Mouse (Mus musculus) splenic B cell, adult 2 months (primary cell): ENCODE measurements around the gene Cd34.

Experiments used
- DNase-seq: peaks from one replicate; pipeline ENCODE4 v3.0.0-alpha.2; 2011; ENCODE audit warnings: low read depth, low spot score
- H3K27me3 ChIP-seq: 2 replicates; pipeline ENCODE4 v1.6.1; 2012; ENCODE audit warnings: mild to moderate bottlenecking, low read length, moderate library complexity, mixed read lengths; ENCODE audit not compliant: control insufficient read depth, poor library complexity, insufficient read depth, severe bottlenecking
- H3K36me3 ChIP-seq: 2 replicates; pipeline ENCODE4 v1.6.1; 2012; ENCODE audit warnings: mild to moderate bottlenecking, low read length, moderate library complexity, mixed read lengths; ENCODE audit not compliant: control insufficient read depth, poor library complexity, insufficient read depth, severe bottlenecking

Gene Cd34

GRCm38 (mm10) chr1:194938715-194939114 is at the start of gene Cd34:
TSS of gene Cd34 (plus strand) at chr1:194938819.
- H3K27me3 ChIP-seq: no peaks in the 10 kb centered on the region
- no peak for DNase-seq
- no peaks in the 10 kb centered on the region for H3K36me3 ChIP-seq

GRCm38 (mm10) chr1:194894513-194894912 is 44.1 kb upstream of the Cd34 start:
- no peak for DNase-seq
- Histone ChIP-seq H3K36me3 (no peaks in the 10 kb centered on the region), H3K27me3 (no peaks in the 10 kb centered on the region)

GRCm38 (mm10) chr1:194895287-194895686 is 43.3 kb upstream of the Cd34 start:
- Histone ChIP-seq H3K36me3 (no peaks in the 10 kb centered on the region), H3K27me3 (no peaks in the 10 kb centered on the region)
- no peak for DNase-seq

- no peak for DNase-seq
- no peaks in the 10 kb centered on the region for H3K36me3 ChIP-seq
- no peaks in the 10 kb centered on the region for H3K27me3 ChIP-seq
Measured at GRCm38 (mm10) chr1:194901075-194901474, 37.5 kb upstream of the Cd34 start.

- Histone ChIP-seq H3K27me3 (no peaks in the 10 kb centered on the region), H3K36me3 (no peaks in the 10 kb centered on the region)
- DNase-seq: no peak
Measured at GRCm38 (mm10) chr1:194901826-194902225, 36.8 kb upstream of the Cd34 start.

GRCm38 (mm10) chr1:194908956-194909355 is 29.7 kb upstream of the Cd34 start:
- H3K27me3 ChIP-seq: no peaks in the 10 kb centered on the region
- DNase-seq: no peak
- H3K36me3 ChIP-seq: no peaks in the 10 kb centered on the region

DNA sequence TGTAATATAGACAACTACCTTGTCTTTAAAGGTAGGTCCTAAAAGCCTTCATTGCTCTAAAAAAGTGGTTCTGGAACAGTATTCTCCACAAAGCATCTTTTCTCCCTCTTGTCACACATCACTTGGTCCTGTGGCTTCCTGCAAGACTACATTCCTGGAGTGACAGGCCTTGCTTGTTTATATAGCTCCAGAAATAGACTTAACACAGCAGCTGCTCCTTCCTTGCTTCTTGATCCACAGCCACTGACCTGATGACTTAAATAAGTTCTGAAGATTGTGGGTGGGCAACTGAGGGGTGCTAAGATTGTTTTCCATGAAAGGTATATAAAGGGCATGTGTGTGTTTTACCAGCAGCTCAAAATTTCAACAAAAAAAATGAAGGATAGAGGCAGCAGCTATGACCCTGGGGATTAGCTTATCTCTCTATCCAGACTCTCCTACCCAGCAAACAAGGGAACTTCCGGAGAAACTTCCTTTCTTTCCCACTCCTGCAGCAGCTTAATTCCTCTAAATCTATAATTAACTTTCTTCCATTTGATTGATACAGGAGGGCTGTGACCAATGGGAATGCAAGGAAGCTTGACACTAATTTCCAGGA is 12.8 kb upstream of the Cd34 start:
- Histone ChIP-seq H3K27me3 (no peaks in the 10 kb centered on the region), H3K36me3 (no peaks in the 10 kb centered on the region)
- no peak for DNase-seq

GRCm38 (mm10) chr1:194927887-194928286 is 10.7 kb upstream of the Cd34 start:
- no peak for DNase-seq
- H3K36me3 ChIP-seq: no peaks in the 10 kb centered on the region
- no peaks in the 10 kb centered on the region for H3K27me3 ChIP-seq

DNA sequence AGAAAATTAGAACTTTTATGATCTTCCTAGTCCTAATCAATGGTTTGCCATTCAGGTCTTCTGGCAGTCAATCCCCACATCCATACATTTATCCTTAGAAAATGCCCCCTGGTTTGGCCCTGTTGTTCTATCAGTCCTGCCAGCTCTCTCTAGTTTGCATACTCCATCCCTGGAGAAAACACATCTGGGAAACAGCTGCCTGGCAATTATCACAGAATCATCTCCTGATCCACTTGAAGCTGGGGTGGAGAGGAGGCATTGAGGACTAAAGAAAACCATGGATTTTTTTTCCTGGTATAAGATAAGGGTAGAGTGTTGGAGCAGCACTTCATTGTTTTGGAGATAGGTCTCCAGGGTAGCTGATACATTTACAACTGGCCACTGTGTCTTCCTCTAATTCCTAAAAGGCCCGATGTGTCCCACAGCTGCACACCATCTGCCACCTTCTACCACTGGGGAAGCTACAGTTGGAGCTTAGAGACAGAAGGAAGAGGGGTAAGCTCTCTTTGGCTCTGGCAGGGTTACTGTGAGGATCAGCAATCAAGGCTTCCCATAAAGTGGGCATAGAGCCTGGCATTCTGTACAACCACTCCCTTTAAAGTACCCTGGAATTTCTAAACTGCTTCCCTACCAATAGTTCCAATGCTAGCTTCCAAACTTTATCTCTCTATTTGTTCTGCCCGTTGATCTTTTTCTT is 9.2 kb upstream of the Cd34 start:
- no peak for DNase-seq
- H3K27me3 ChIP-seq: no peaks in the 10 kb centered on the region
- H3K36me3 ChIP-seq: no peaks in the 10 kb centered on the region

DNA sequence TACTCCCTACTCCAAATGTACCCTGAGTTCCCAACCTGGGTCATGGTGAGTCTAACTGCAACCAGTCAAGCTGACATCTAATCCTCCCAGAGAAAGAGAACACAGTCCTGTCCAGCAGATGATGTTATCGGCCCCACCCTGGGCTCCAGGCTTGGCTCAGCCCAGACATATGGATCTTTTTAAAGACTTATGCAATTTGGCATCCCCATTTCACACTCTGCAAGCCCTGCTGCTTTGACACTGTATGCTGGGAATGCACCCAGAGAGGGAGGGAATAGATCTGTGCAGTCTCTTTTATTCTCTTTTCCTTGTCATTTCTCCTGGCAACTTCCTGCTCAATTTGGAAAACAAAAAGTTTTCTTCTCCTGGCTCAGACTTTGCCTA is 8.7 kb upstream of the Cd34 start:
- no peak for DNase-seq
- Histone ChIP-seq H3K36me3 (no peaks in the 10 kb centered on the region), H3K27me3 (no peaks in the 10 kb centered on the region)

- Histone ChIP-seq H3K36me3 (no peaks in the 10 kb centered on the region), H3K27me3 (no peaks in the 10 kb centered on the region)
- DNase-seq: no peak
Measured at GRCm38 (mm10) chr1:194930706-194931105, 7.9 kb upstream of the Cd34 start.

- DNase-seq: no peak
- Histone ChIP-seq H3K27me3 (no peaks in the 10 kb centered on the region), H3K36me3 (no peaks in the 10 kb centered on the region)
Measured at GRCm38 (mm10) chr1:194935351-194935750, 3.3 kb upstream of the Cd34 start.

DNA sequence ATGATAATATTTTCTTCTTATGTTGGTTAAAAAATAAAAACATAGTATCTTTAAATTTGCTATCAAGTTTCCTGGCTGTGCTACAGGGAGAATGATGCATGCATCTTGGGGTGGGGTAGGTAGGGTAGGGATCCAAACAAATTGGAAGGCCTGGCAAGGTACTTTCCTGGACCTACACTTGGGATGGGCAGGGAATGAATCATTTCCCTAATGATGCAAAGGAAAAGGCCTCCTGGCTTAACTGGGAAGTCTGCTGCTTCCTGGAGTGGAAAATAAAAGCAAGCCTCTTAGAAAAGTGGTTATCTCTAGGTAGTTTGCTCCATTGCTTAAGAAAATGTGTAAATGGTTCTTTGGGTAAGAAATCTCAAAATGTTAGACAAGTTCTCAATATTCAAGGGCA is 2.9 kb downstream of the Cd34 start:
- no peak for DNase-seq
- H3K27me3 ChIP-seq: no peaks in the 10 kb centered on the region
- no peaks in the 10 kb centered on the region for H3K36me3 ChIP-seq

- no peaks in the 10 kb centered on the region for H3K36me3 ChIP-seq
- DNase-seq: no peak
Measured at GRCm38 (mm10) chr1:194942912-194943311, 4.3 kb downstream of the Cd34 start.

DNA sequence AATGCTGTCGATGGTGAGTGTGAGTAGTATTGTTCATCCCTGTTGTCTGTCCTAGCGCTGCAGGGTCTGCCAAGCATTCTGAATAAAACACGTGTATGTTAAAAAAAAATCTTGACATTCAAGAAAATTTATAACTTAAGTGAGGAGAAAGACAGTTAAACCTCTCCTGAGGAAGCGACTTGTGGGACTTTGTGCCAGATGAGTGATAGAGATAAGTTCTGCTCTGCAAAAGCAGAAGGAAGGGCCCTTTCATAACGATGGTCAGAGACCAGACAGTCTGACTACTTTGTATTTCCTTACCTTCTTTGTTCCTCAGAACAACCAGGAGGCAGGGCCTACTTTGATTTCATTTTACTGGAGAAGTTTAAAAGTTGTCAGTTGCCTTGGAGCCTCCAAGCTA is 4.9 kb downstream of the Cd34 start:
- Histone ChIP-seq H3K36me3 (no peaks in the 10 kb centered on the region), H3K27me3 (no peaks in the 10 kb centered on the region)
- DNase-seq: no peak

More at GRCm38 (mm10) chr1:194942912-194943311, 4.3 kb downstream of the Cd34 start:
- no peaks in the 10 kb centered on the region for H3K27me3 ChIP-seq

- Histone ChIP-seq H3K36me3 (no peaks in the 10 kb centered on the region), H3K27me3 (no peaks in the 10 kb centered on the region)
- no peak for DNase-seq
Measured at GRCm38 (mm10) chr1:194945382-194945781, 6.8 kb downstream of the Cd34 start.
